Mouse (Mus musculus) ES-E14 (cell line): ENCODE measurements around the gene Cop1.

Experiments
- CHD2 ChIP-seq: IDR thresholded peaks from 2 replicates; pipeline ENCODE4 v1.6.1; 2014; ENCODE audit warnings: mild to moderate bottlenecking, low read depth, low read length, inconsistent platforms
- HCFC1 ChIP-seq: IDR thresholded peaks from 2 replicates; pipeline ENCODE4 v1.6.1; 2012; ENCODE audit warnings: low read length, inconsistent platforms, borderline replicate concordance; ENCODE audit not compliant: insufficient read depth
- MAFK ChIP-seq: IDR thresholded peaks from 2 replicates; pipeline ENCODE4 v1.6.1; 2014; ENCODE audit warnings: mild to moderate bottlenecking, low read depth, low read length, inconsistent platforms; ENCODE audit not compliant: insufficient read depth
- ZC3H11A ChIP-seq: IDR thresholded peaks from 2 replicates; pipeline ENCODE4 v1.6.1; 2012; ENCODE audit warnings: low read depth, mild to moderate bottlenecking, inconsistent platforms, low read length, borderline replicate concordance
- ZNF384 ChIP-seq: IDR thresholded peaks from 2 replicates; pipeline ENCODE4 v1.6.1; 2012; ENCODE audit warnings: low read depth, low read length, inconsistent platforms

DNA sequence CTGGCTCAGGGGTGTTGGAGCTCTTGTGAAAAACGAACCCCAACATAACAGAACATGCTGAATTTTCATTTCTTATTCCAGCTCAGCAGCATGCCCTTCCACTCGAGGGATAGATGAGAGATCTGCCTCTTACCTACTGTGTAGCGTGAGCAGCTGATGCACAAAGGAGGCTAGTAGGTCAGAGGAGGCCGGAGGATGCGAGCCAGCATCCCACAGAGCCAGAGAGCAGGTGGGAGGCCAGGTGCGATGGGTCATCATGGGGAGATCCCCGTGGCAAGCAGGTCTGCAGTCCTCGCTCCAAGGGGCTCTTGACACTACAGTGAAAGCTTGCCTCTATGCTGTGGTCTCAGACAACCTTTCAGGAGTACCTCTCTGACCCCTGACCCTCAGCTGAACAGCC lies 160.5 kb downstream of the Cop1 start:
- TF ChIP-seq CHD2 = no peak
- TF ChIP-seq HCFC1 = no peak
- TF ChIP-seq ZC3H11A = no peak
- TF ChIP-seq ZNF384 = no peak
- TF ChIP-seq MAFK = no peak
